Mouse (Mus musculus) gonadal fat pad, adult 2 months (tissue): ENCODE results near the gene Tspan18. TPM values are rescaled to one million over a fixed set of nuclear protein-coding genes. Genes with fewer than 3 reads are reported as not detected.

Source experiments
- DNase-seq: peaks from one replicate; pipeline ENCODE4 v3.0.0-alpha.2; 2012; ENCODE audit warnings: low read depth
- polyA plus RNA-seq: library from polyadenylated mRNA; depleted of rRNA; stranded (reverse); fragments of >200 nt; gene quantifications from 2 replicates; pipeline ENCODE4 v1.2.3, GENCODE M21; 2012

Tspan18 gene
- polyA plus RNA-seq, 1 experiment, result 22.8 TPM

DNA sequence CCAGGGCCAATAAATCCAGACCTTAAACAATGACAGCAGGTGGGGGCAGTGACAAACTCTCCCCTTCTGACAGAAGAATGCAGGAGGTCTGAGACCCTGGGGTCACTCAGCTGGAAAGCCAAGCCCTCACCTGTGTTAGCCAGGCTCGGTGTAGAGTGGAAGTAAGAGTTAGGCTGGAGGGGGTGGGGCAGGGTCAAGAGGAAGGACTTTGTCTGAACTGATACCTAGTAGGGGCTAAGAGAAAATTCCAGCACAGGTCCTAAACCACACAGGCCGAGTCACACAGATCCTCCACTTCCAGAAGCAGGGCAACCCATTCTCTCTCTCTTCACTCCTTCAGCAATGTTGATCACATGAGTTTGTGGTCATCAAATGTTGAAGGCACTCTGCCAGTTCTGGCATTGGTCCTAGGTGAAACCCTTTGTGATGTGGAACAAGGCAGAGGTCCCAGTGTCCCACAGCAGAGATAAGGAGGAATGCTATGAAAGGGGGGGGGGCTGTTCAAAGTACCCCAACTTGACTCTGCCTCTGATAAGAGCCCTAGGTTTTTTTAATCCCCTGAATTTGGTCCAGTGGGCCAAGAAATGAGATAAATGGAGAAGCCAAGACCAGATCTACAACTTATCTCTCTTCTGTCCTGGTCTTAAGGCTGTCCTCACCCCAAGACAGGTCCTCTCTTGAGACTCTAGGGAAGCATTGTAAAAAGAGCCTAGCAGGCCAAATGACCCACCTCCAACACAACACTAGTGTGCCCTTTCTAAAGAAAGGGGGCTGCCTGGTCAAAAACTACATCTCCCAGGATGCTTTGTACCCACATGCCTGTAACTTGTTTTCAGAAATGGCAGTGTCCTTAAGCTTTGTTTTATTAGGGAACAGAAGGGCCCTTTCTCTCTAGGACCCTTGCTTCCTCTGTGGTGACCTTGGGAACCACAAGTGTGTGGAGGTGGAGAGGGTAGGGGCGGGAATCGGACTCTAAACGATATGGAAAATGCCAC is 71.7 kb downstream of the Tspan18 start:
- no peak for DNase-seq

DNA sequence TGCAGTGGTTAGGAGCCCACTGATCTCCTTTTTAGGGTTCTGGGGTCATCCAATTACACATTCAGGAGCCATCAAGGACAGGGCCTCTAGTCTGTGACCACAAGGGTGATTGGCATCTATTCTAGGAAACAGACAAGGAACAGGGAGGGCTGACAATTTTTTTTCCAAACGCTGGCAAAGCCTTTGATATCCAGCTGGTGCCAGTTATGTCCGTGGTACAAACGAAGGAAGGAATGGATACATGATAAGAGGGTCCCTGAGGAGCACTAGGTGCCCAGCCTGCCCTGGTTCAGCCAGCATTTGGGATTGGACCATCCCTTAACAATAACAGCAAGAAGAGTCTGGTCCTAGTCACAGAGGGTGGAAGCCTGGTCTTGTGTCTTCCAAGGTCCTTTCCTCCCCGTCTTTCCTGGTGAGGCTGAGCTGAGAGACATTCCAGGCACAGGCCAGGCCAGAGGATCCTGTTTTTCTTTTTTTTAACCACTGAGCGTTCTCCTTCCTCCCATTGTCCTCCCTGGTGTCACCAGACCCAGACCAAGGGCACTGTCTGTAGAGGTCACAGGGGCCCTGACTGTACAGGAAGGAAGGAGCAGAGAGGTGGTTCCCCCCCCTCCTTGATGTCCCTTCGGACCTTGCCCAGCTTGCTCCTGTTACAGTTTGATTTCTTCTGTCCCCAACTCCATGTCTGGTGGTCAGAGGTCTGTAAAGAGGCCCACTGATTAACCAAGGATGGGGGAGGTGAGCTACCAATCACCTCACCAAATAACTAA is 72.6 kb downstream of the Tspan18 start:
- no peak for DNase-seq

DNA sequence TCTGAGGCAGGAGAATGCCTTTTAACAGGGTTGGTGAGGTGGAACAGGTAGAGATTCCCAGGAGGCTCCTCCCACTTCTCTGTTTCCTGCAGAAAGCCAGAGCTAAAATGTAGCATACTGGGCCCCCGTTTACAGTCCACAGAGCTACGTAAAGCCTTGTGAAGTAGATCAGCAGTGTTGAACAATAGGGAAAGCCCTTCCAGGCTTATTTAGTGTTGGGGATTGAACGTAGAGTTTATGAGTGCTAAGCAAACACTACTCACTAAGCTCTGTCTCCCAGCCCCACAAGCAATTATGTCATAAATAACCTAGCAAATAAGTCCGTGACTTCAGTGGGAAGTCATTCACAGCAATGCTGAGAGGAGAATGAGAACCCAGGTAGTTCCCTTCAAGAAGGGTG is 76.7 kb downstream of the Tspan18 start:
- DNase-seq, result no peak

DNA sequence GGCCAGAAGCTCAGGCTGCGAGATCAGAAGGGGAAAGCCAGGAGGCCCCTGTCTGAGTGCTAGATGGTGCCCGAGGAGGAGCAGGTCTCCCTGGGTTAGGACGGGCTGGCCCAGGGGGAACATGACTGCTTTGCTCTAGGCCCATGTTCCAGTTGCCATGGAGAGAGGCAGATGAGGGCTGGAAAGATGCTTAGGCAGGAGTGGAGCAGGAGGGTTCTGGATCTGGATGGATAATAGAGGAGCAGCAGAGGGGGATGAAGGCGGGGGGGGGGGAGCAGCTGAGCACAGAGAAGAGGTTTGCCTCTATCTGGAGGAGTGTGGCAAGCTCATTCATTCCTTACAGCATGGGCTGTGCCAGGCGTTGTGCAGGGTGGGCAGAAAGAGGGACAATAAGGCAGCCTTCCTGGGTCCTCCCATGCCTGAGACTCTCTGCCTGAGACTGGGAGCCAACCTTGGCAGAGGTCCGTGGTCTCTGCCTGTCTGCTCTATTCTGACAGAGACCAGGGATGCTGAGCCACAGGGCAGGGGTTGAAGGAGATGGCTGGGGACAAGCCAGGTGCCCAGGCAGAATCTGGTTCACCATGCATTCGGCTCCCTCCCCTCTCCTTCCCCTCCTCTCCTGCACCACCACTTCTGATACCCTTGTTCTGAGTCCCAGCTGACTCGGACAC is 77.4 kb downstream of the Tspan18 start:
- DNase-seq, result no peak

DNA sequence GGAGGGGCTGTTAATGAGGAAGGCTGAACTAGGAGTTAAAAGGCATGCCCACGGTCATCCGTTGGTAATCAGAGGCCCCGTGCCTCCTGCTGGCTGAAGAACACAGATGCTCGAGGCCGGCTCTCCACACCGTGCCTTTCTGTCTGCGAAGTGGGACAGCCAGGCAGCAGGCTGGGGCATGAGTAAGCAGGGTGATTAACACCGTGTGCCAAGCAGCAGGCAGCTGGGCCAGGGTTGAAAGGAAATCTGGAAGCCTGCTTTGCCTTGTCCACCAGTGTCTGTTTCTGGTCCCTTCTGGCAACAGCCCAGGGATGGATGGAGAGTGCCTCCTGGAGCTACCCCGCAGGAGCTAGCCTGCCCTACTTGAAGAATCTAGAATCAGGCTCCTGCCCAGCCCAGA is 81.9 kb downstream of the Tspan18 start:
- no peak for DNase-seq

DNA sequence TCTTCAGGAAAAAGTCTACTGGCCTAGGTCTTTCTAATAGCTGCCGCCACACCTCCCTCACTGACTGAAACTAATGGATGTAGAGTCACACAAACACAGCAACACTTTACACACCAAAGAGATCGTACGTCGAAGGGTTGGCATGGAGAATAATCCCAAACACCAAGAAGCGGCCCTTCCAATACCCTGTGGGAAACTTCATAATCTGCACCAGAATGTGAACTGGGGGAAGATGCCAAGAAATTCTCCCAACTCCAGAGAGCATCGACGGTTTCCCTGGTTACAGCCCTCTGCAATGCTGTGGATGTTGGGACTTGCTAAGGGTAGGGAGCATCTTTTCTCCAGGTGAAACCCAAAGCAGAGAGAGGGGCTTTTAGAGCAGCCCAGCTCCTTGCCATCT is 83.7 kb downstream of the Tspan18 start:
- DNase-seq, result no peak

DNA sequence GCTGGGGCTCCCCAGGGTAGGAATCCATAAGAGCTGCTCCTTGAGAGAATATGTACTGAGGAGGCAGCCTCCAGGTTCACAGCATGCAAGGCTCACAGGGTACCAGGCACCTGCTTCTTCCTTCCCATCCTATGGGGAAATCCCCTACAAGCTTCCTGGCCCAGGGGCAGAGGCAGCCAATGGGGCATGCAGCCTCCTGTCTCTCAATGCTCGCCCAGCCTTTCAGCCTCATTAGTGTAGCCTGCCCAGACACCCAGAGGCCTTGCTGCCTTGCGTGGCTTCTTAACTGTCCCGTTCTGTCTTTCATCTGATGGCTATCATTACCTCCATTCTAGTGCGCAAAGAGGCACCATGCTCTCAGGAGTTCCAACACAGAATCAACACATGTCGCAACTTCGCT is 85.2 kb downstream of the Tspan18 start:
- DNase-seq, result no peak

DNA sequence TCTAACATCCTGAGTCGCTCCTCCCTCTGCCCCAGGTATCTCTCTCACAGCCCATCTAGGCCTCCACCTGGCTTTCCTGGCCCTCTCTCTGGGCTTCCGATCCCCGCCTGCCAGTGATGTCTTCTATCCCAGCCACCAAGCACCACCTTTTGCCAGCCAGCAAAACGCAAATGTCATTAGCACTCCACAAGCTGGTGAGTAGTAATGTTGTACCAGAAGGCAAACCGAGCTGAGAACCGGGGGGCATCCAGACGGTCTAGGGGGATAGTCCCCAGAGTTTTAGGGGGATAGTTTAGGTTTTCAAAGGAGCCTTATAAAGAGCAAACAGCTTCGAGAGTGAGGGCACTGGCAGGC is 90.2 kb downstream of the Tspan18 start:
- DNase-seq, result no peak

DNA sequence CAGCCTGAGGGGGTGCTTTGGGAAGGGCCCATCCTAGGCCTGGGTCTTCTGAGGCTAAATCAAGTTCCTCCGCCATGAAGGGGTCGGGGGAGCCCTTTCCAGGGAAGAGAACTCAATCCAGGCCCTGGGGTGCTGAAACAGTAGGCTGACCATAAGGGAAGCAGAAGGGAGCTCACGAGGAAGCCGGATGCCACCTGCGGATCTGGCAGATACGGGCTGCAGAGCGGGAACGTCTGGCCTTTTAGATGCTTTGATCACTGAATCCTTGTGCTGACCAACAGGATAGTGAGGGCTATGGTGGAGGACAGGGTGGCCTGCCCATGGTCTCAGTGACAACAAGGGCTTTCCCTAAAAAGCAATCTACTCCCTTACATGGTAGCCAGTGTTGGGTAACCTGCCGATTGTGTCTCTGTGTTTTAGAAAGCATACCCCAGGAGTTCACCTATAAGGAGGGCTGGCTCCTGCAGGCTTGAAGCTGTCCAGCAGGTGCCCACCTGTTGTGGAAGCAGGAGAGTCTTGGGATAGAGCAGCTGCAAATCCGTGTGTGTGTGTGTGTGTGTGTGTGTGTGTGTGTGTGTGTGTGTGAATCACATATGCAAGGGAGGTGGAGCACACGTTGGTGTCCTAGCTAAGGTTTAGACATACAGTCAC is 90.7 kb downstream of the Tspan18 start:
- no peak for DNase-seq

DNA sequence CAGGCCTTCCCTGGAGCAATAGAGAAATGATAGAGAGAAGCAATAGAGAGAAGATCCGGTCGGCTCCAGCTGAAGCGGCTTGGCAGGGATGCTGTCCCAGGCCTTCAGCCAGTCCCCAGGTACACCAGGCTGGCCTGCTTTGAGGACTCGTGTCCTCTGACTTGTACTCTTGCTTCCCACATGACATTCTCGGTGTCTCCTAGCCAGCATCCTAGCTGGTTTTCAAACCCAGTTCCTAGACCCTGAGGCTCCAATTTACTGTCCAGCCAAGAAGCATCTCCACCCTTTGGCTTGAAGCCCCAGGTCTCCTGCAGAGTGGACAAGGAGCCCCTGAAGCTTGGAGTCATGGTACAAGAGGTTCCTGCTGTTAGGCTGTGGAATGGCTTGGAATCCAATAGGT is 92.1 kb downstream of the Tspan18 start:
- no peak for DNase-seq

DNA sequence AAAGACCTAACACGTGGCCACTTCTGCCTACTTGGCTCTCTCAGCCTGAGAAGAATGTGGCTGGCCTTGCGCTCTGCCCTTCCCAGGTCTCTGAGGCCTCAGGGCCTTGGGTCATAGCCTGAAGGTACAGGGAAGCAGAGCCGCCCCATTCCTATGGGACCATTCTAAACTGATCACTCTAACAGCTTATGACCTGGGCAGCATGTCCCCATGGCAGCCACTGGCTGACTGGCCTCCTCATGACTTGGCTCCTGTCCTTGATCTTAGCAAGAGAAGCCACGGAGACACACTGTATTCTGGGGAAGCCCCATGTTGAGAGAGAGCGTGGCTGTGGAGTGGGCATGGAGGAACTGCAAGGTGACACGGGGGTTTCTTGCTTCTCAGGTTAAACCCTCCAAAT is 95.4 kb downstream of the Tspan18 start:
- no peak for DNase-seq

DNA sequence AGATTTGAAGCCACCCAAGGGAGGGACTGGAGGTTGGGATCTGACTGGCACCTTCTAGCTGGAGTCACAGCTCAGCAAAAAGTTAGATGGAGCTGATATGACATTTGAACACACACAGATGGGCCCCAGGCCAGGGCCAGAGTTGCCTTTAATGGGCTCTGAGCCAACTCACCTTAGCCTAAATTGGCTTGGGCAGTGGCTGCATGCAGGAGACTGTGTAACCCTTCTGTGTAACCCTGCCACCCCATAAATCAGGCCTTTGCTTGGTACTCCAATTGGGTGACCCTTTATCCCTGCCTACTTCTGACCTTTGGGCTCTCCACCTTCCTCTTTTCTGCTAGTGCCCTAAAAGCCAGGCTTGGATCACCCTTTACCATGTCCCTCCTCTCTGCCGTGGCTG is 97.2 kb downstream of the Tspan18 start:
- peak; percentile 51 for DNase-seq

DNA sequence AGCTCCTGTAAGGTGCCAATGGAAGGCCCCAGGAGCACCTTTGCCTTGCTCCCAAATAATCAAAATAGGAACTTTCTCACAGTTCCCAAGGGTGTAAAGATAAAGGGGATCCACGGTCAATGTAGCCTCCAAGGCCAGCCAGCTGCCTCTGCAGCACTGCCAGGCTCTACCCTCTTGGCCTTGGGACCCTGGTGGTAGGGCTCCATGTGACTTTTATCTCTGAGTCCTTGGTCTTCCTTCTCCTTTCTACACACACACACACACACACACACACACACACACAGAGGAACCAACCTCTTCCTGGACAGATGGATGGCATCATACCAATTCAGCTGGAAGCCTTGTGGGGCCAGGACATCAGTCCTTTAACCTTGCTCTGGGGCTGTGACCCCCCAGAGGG is 102.2 kb downstream of the Tspan18 start:
- DNase-seq, result no peak

DNA sequence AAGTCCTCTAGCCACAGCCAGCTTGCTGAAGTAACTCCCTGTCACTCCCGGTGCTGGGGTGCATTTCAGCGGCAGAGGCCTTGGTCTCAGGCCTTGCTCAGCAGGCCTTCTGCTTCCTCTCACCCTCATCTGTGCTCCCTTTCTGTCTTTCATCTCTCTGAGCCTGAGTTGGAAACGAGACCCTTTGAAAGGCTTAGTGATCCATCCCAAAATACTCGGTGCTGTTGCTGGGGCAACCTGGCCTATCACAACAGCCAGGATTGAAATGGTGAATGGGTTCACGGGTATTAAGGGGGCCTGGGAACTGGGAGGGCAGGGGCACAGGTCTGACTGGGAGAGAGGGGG is 105.9 kb downstream of the Tspan18 start:
- no peak for DNase-seq

DNA sequence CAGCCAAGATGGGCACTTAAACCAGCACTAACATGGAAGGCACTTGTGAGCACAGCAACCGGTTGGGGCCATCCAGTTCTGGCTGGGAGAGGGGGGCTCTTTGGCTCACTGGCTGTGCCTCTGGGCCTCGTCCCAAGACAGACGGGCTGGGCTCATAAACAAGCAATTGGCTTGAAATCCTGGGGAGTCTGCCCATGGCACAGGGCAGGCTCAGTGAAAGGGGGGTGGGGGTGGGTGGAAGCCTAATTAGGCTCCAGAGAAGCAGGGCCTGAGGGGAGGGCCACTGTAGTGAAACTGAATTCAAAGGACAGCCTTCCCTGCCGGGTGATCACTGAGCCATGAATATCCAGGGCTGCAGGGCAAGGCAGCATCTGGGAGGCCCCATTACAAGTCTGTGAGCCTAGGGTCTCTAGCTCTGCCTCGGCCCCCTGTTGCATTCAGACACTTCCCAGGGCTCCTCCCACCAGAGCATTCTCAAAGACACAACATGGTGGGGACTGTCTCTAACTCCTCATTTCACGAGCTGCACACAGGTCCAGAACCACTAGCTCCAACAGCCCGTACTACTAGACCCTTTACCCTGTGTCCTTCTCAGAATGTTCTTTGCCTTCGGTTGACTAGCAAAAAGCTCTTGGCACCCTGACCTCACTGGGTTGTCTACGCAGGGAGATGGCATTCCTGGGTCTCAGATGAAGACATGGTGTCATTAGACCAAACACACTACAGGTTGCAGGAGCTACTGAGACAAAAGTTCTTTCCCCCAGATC is 106.4 kb downstream of the Tspan18 start:
- no peak for DNase-seq

DNA sequence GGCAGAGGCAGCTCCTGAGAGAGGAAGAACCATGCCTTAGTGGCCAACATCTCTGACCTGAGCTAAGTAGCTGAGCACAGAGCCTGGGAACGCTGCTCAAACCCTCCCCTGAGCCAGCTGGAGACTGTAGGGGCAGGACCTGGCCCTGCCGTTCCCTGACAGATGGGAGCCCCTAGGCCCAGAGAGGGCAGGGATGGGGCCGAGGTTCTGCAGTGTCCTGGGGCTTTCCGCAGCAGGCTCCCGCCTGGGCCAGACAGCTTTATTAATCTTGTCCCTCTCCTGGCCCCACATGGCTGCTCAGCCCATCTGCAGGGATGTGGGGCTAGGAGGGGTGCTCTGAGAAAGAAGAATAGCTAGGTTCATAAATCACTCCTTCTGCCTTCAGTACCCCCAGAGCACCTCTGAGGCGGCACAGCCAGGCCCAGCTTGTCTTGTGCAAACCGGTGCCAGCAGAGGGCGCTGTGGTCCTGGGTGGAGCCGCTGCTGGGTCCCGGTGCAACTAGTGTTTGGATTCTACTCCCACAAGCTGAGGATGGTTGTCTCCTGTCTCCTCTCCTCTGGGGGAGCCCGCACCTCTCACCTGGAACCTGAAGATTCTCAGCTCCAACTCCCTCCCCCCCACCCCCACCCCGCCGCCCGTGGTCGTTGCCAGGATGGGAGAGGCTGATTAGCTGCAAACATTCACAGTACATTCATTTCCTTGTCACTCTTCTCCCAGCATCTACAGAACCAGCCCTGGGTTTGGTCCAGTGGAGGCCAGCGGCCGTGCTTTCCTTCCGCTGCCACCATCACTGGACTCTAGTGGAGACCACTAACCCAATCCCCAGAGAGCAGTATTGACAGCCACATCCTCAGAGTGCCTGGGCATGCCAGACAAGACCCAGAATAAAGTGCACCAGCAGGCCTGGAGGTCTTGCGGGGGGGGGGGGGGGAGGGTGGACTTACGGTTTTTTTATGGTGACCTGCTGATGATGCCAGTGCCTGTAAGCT is 107.4 kb downstream of the Tspan18 start:
- DNase-seq, result no peak

DNA sequence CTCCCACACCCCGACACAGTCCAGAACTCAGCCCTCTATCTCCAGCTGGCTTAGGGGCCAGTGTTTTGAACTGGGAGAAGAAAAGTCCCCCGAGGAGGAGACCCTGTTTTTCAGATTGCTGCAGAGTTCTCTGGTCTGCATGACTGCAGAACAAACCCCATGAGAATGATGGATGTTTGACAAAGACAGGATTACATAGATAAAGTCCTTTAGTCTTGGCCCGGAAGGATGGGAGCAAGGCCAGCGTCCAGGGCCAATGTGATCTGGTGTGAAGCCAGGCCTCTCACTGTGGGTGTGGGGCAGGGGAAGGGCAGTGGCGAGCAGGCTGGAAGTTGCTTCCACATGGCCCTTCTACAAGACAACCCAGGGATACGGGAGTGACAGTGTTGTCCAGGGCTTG is 110.8 kb downstream of the Tspan18 start:
- DNase-seq, result no peak

DNA sequence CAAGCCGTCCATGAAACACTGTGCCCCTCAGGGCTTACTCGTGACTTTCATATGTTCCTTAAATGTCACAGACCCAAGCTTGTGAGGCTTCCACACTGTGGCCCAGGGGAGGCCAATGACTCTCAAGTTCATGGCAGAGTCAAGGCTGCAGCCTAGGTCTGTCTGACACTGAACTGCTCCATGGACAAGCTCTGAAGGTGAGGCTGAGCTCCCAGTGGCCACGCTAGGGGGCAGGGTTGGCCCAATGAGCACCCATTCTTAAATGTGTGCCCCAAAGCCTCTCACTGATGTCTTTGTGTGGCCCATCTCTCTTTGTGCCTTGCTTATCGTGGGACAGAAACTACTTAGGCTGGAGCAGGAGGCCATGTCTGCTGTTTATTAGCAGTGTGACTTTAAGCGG is 113.9 kb downstream of the Tspan18 start:
- no peak for DNase-seq

DNA sequence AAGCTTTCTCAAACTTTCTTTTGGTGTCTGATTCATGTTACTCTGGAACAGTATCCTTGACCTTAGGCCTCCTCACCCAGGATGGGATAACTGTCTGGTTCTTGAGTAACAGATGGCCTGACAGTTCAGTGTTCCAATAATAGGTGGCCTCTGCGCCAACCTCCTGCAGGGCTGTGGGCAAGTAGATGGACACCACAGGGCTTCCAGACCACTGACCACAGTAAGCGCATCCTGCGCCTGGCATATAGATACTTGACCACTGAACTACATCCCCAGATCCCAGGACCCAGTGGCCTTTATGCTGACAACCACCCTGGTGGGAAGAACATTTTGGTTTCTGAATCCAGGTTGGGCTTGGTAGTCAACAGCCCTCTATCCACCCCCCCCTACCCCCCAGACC is 114.7 kb downstream of the Tspan18 start:
- no peak for DNase-seq

DNA sequence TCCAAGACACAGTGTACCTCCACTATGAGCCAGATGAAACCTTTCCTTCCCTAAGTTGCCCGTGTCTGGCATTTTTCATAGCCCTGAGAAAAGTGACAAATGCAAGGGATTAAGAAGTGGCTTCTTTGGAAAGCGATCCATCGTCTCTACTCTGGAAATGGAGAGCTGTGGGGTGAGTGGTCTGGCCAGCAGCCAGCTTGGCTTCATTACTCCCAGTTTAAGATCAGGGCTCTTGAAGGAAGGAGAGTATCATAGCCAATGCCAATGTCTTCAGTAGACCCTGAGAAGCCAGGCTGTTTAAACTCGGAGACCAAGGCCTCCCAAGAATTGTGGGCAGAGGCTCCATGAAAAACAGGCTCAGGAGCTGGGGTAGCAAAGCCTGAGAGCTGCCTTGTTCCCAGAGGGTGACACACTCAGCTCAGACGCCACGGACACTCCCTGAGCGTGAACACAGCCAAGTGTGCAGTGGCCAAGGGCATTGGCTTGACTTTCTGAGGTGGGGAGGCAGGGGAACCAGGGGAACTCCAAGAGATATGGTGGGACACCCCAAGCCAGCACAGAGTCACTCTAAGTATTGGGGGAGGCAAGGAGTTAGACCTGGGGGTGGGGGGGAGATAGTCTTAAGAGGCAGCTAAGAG is 115.8 kb downstream of the Tspan18 start:
- no peak for DNase-seq
